Mouse (Mus musculus): Measurements from ENCODE around the gene Grid2. TPM values are rescaled to one million over a fixed set of nuclear protein-coding genes. Genes with fewer than 3 reads are reported as not detected.
"Not testable (repeated sequence)": the region's sequence is repeated elsewhere in the genome, so short reads cannot be mapped to it uniquely, and the experiment has no call there.

Grid2 gene
- polyA plus RNA-seq, 1 experiment from 2014 or later: 0.40 TPM

DNA sequence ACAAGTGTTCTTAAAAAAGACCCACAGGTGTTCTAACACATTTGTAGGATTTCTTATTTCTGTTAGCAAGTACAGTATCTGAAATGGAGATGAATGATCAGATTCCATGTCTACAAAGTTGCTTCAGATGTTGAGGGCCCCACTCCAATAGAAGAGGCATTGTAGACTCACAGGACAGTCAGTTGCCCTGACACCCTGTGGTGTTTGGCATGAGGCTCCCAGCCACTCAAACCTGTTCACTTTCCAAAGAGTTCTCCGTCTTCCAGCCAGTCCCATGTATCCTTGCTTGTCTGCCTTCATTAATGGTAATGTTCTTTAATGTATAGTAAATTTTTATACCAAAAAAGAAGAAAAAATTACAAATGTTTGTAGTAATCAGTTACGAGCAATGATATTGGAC, 177.1 kb downstream of the Grid2 start:
- DNase-seq (ENCODE audit: low spot score): no peak
- WGBS: 84% methylated on average over 2 of the region's 2 CpGs

GRCm38 (mm10) chr6:63448175-63448574, 192.5 kb downstream of the Grid2 start:
- H3K4me1 ChIP-seq: no peaks in the 10 kb centered on the region
- no peak overlapping the region for H3K27ac ChIP-seq (replicated peaks)
- no peaks in the 10 kb centered on the region for H3K36me3 ChIP-seq (replicated peaks)

More for the DNA sequence above, 177.1 kb downstream of the Grid2 start:
- no peak overlapping the region for H3K4me3 ChIP-seq
- no peak overlapping the region for H3K27ac ChIP-seq (replicated peaks)
- H3K27me3 ChIP-seq (replicated peaks; ENCODE audit: low read depth, poor library complexity, severe bottlenecking): no peaks in the 10 kb centered on the region
- H3K9me3 ChIP-seq: no peaks in the 10 kb centered on the region
- no peaks in the 10 kb centered on the region for H3K4me1 ChIP-seq
- no peaks in the 10 kb centered on the region for H3K36me3 ChIP-seq (replicated peaks)

DNA sequence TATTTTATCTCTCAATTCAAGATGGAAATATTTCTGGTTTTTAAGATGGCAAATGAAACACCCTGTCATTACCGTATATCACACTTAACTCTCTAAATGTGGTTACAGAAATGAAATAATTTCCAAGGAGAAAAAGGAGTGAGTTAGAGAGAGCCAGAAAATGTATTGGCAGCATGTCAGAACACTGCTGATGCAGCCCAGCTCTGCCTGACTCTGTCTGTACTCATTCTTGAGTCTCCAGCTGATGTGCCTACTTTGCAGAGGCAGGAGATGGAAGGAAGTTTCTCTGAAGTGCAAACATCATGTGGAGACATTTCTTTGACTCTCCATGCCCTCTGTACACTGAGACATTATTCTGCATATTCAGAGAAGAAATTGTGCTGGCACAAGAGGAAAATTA, 226.5 kb downstream of the Grid2 start:
- DNase-seq (ENCODE audit: low spot score): no peak
- no peak overlapping the region for H3K4me3 ChIP-seq
- no peaks in the 10 kb centered on the region for H3K4me1 ChIP-seq
- no peak overlapping the region for H3K27ac ChIP-seq (replicated peaks)
- WGBS: 89% methylated on average over 1 of the region's 1 CpGs
- H3K27me3 ChIP-seq (replicated peaks; ENCODE audit: low read depth, poor library complexity, severe bottlenecking): no peaks in the 10 kb centered on the region
- no peaks in the 10 kb centered on the region for H3K9me3 ChIP-seq
- no peaks in the 10 kb centered on the region for H3K36me3 ChIP-seq (replicated peaks)

More at GRCm38 (mm10) chr6:63448175-63448574, 192.5 kb downstream of the Grid2 start:
- no peaks in the 10 kb centered on the region for H3K9me3 ChIP-seq
- H3K4me3 ChIP-seq: no peak overlapping the region
- 81% methylated on average over 2 of the region's 2 CpGs for WGBS
- DNase-seq (ENCODE audit: low spot score): no peak
- H3K27me3 ChIP-seq (replicated peaks; ENCODE audit: low read depth, poor library complexity, severe bottlenecking): no peaks in the 10 kb centered on the region

- no peaks in the 10 kb centered on the region for H3K36me3 ChIP-seq (replicated peaks)
- no peaks in the 10 kb centered on the region for H3K27me3 ChIP-seq (replicated peaks; ENCODE audit: low read depth, poor library complexity, severe bottlenecking)
- H3K27ac ChIP-seq (replicated peaks): no peak overlapping the region
- H3K9me3 ChIP-seq: no peaks in the 10 kb centered on the region
- no peak overlapping the region for H3K4me3 ChIP-seq
- no peak for DNase-seq (ENCODE audit: low spot score)
- WGBS: 96% methylated on average over 1 of the region's 1 CpGs
- H3K4me1 ChIP-seq: no peaks in the 10 kb centered on the region
Observed at GRCm38 (mm10) chr6:63515016-63515415, 259.3 kb downstream of the Grid2 start.

GRCm38 (mm10) chr6:63515957-63516356, 260.3 kb downstream of the Grid2 start:
- Histone ChIP-seq H3K9me3 (no peaks in the 10 kb centered on the region), H3K27ac (replicated peaks) (no peak overlapping the region), H3K27me3 (replicated peaks; ENCODE audit: low read depth, poor library complexity, severe bottlenecking) (no peaks in the 10 kb centered on the region), H3K4me3 (no peak overlapping the region), H3K4me1 (no peaks in the 10 kb centered on the region), H3K36me3 (replicated peaks) (no peaks in the 10 kb centered on the region)
- 85% methylated on average over 6 of the region's 6 CpGs for WGBS
- no peak for DNase-seq (ENCODE audit: low spot score)

GRCm38 (mm10) chr6:63531751-63532150, 276.1 kb downstream of the Grid2 start:
- Histone ChIP-seq H3K9me3 (no peaks in the 10 kb centered on the region), H3K4me3 (no peak overlapping the region), H3K4me1 (no peaks in the 10 kb centered on the region), H3K27ac (replicated peaks) (no peak overlapping the region), H3K27me3 (replicated peaks; ENCODE audit: low read depth, poor library complexity, severe bottlenecking) (no peaks in the 10 kb centered on the region), H3K36me3 (replicated peaks) (no peaks in the 10 kb centered on the region)
- no peak for DNase-seq (ENCODE audit: low spot score)
- 86% methylated on average over 2 of the region's 2 CpGs for WGBS

GRCm38 (mm10) chr6:63532901-63533300, 277.2 kb downstream of the Grid2 start:
- Histone ChIP-seq H3K9me3 (no peaks in the 10 kb centered on the region), H3K4me1 (no peaks in the 10 kb centered on the region), H3K27ac (replicated peaks) (no peak overlapping the region), H3K36me3 (replicated peaks) (no peaks in the 10 kb centered on the region), H3K27me3 (replicated peaks; ENCODE audit: low read depth, poor library complexity, severe bottlenecking) (no peaks in the 10 kb centered on the region), H3K4me3 (no peak overlapping the region)
- DNase-seq (ENCODE audit: low spot score): no peak

DNA sequence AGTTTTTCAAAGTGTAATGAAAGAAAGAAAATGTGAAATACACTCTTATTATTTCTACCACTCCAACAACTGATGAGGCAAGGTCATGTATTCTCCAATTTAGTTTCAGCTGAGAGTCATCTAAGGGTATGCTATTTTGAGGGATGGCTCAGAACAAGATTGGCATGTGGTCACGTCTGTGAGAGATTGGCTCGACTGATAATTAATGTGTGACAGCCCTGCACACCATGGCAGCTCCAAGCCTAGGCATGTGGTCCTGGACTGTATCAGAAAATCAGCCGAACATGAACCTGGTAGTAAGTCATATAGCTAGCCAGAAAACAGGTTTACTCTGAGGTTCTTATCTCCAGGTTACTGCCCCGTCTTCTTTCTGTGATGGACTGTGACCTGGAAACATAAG, 292.1 kb downstream of the Grid2 start:
- H3K4me1 ChIP-seq: no peaks in the 10 kb centered on the region
- H3K27ac ChIP-seq (replicated peaks): no peak overlapping the region
- H3K4me3 ChIP-seq: no peak overlapping the region
- no peak for DNase-seq (ENCODE audit: low spot score)
- WGBS: 83% methylated on average over 4 of the region's 4 CpGs
- H3K36me3 ChIP-seq (replicated peaks): no peaks in the 10 kb centered on the region
- no peaks in the 10 kb centered on the region for H3K27me3 ChIP-seq (replicated peaks; ENCODE audit: low read depth, poor library complexity, severe bottlenecking)
- no peaks in the 10 kb centered on the region for H3K9me3 ChIP-seq

DNA sequence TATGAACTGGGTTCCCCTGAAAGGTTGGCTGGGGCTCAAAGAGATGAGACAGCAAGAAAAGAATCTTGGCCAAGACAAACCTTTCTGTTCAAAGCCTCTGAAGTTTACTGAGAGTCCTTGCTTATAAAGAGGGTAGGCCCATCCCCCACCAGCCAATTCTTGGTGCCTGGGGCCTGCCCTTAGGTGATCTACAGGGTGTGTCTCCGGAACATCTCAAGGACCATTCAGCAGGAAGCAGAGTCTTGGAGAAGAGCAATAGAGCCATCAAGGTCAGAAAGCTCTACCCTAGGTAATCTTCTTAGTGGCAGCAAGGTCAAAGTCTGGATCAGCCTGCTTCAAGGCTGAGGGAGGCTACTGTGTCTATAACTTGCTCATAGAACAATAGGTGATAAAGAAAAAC, 313.1 kb downstream of the Grid2 start:
- not testable (repeated sequence) for H3K9me3 ChIP-seq; H3K27ac ChIP-seq (replicated peaks); H3K4me3 ChIP-seq; DNase-seq (ENCODE audit: low spot score); H3K36me3 ChIP-seq (replicated peaks); H3K27me3 ChIP-seq (replicated peaks; ENCODE audit: low read depth, poor library complexity, severe bottlenecking); H3K4me1 ChIP-seq
- WGBS: 93% methylated on average over 1 of the region's 1 CpGs

DNA sequence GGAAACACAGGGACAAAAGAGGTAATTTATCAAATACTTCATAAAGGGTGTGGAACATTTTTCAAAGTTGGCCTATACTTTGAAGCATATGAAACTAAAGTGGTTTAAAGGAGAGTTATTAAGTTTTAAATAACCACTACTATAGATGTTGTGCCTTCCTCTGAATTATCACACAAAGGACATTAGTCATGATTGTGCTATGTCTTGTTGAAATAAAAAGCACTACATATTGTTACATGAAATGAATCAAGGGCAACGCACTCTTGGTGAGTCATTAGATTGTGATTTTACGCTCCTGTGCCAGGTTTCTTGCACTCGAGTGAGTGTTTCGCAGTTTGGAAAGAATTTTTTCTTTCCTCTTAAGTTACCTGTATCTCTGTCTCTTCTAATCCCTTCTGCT, 335.0 kb downstream of the Grid2 start:
- no peak for DNase-seq (ENCODE audit: low spot score)
- no peaks in the 10 kb centered on the region for H3K9me3 ChIP-seq
- no peaks in the 10 kb centered on the region for H3K27me3 ChIP-seq (replicated peaks; ENCODE audit: low read depth, poor library complexity, severe bottlenecking)
- H3K4me1 ChIP-seq: no peaks in the 10 kb centered on the region
- WGBS: 90% methylated on average over 4 of the region's 4 CpGs
- no peak overlapping the region for H3K4me3 ChIP-seq
- no peak overlapping the region for H3K27ac ChIP-seq (replicated peaks)
- no peaks in the 10 kb centered on the region for H3K36me3 ChIP-seq (replicated peaks)

- Histone ChIP-seq H3K9me3 (no peaks in the 10 kb centered on the region), H3K4me1 (no peaks in the 10 kb centered on the region), H3K27ac (replicated peaks) (no peak overlapping the region), H3K27me3 (replicated peaks; ENCODE audit: low read depth, poor library complexity, severe bottlenecking) (no peaks in the 10 kb centered on the region), H3K4me3 (no peak overlapping the region), H3K36me3 (replicated peaks) (no peaks in the 10 kb centered on the region)
- 79% methylated on average over 2 of the region's 2 CpGs for WGBS
- DNase-seq (ENCODE audit: low spot score): no peak
Observed at GRCm38 (mm10) chr6:63609570-63609969, 353.9 kb downstream of the Grid2 start.

GRCm38 (mm10) chr6:63635970-63636369, 380.3 kb downstream of the Grid2 start:
- no peaks in the 10 kb centered on the region for H3K9me3 ChIP-seq
- no peak for DNase-seq (ENCODE audit: low spot score)
- WGBS: 91% methylated on average over 3 of the region's 3 CpGs
- no peaks in the 10 kb centered on the region for H3K4me1 ChIP-seq
- H3K4me3 ChIP-seq: no peak overlapping the region
- no peak overlapping the region for H3K27ac ChIP-seq (replicated peaks)
- H3K36me3 ChIP-seq (replicated peaks): no peaks in the 10 kb centered on the region
- no peaks in the 10 kb centered on the region for H3K27me3 ChIP-seq (replicated peaks; ENCODE audit: low read depth, poor library complexity, severe bottlenecking)

DNA sequence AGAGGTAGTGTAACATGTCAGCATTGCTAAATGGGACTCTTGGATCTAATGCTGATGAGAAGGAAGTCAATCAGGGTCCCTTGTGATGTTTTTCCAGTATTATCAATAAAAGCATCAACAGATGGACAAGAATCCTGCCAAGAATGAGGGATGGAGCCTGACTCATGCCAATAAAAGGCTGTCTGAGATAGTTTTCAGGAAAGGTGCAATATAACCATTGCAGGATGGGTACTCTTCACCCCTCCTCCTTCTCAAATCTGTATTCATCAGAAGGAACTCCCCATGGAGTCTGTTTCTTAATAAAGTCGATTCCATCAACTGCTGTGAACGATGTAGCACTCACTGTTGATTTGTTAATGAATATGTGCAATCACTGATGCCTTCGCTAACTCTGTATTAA, 403.7 kb downstream of the Grid2 start:
- H3K27ac ChIP-seq (replicated peaks): no peak overlapping the region
- H3K9me3 ChIP-seq: no peaks in the 10 kb centered on the region
- H3K4me1 ChIP-seq: no peaks in the 10 kb centered on the region
- no peaks in the 10 kb centered on the region for H3K36me3 ChIP-seq (replicated peaks)
- H3K27me3 ChIP-seq (replicated peaks; ENCODE audit: low read depth, poor library complexity, severe bottlenecking): no peaks in the 10 kb centered on the region
- 88% methylated on average over 3 of the region's 3 CpGs for WGBS
- H3K4me3 ChIP-seq: no peak overlapping the region
- no peak for DNase-seq (ENCODE audit: low spot score)

DNA sequence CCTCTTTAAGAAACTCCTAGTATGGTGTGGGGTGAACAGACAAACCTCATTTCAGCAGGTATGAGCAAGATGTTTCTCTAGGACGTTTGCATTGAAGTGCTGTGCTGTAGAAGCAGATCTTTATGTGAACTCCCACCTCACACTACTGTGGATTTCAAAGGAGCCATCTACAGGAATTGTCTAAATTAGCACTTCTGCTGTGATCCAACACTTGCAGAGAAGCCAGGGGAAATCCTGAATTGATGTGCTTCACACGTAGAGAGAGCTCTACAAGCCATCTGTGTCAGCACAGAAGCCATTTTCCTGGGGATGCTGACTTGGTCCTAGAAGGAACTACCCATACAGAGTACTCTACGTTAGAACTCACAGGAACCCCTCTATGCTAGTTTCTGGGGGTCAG, 430.0 kb downstream of the Grid2 start:
- WGBS: 67% methylated on average over 3 of the region's 3 CpGs
- no peak for DNase-seq (ENCODE audit: low spot score)
- no peaks in the 10 kb centered on the region for H3K9me3 ChIP-seq
- H3K36me3 ChIP-seq (replicated peaks): no peaks in the 10 kb centered on the region
- H3K27ac ChIP-seq (replicated peaks): no peak overlapping the region
- H3K4me1 ChIP-seq: no peaks in the 10 kb centered on the region
- H3K27me3 ChIP-seq (replicated peaks; ENCODE audit: low read depth, poor library complexity, severe bottlenecking): no peaks in the 10 kb centered on the region
- H3K4me3 ChIP-seq: no peak overlapping the region

Measured in embryonic facial prominence, embryonic 10.5 days (tissue).